ENCODE assay signal across 12 mouse cellular contexts in the genomic region with DNA sequence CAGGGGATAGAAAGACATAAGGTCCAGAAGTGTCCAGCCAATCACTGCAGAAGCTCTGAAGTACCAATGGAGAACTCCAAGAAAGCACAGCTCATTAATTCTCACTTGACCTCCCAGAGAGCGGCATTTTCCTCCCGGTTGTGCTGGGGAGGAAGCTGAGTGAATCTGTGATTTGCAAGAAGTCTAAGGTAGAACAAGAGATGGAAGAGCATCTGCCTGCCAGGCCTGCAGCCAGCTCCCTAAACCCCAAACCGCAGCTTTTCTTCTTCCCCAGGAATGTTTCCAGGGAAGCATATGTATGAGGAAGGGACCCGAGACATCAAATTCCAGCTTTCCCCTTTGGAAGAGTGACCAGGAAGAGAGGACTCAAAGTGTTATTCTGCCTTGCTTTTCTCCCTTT. TPM values are rescaled to one million over a fixed set of nuclear protein-coding genes. Genes with fewer than 3 reads are reported as not detected.
DNase-seq lines count a peak whose midpoint lies in the region; ATAC-seq lines count a peak whose summit lies in the region.
"Had no signal": no experiment of that assay in that cellular context is flagged by ENCODE, and none has a peak within 500 bp of the region (broad histone marks: within the 10 kb centered on the region; RNA-seq: fewer than 3 reads in every experiment).

No protein-coding gene starts in this region.

- H3K4me1 ChIP-seq in heart, embryonic 12.5 days (replicated peaks): peaks cover 20% of the 10 kb centered on the region
- peaks cover 39% of the 10 kb centered on the region for H3K4me1 ChIP-seq in forebrain, embryonic 16.5 days (replicated peaks; ENCODE audit: control insufficient read depth, insufficient read depth, low read length)
- H3K4me1 ChIP-seq in midbrain, embryonic 11.5 days (ENCODE audit: control insufficient read depth, insufficient read depth, low read length): peaks cover 29% of the 10 kb centered on the region

- H3K9me3 ChIP-seq in heart, embryonic 12.5 days (replicated peaks): no peaks in the 10 kb centered on the region
- H3K9me3 ChIP-seq in forebrain, embryonic 16.5 days (ENCODE audit: control insufficient read depth, low read length): no peaks in the 10 kb centered on the region
- H3K9me3 ChIP-seq in midbrain, embryonic 11.5 days (ENCODE audit: control insufficient read depth, low read length): no peaks in the 10 kb centered on the region

- ATAC-seq in heart, embryonic 12.5 days (ENCODE audit: insufficient number of reproducible peaks, low FRiP score): no peak
- no peak for ATAC-seq in forebrain, embryonic 16.5 days
- no peak for ATAC-seq in midbrain, embryonic 11.5 days (ENCODE audit: low FRiP score)

- no peak overlapping the region for H3K27ac ChIP-seq in heart, embryonic 12.5 days (ENCODE audit: poor library complexity, severe bottlenecking)
- peak overlapping the region; percentile 53 for H3K27ac ChIP-seq in forebrain, embryonic 16.5 days (ENCODE audit: low read length)
- H3K27ac ChIP-seq in midbrain, embryonic 11.5 days (ENCODE audit: low read depth, low read length): peak overlapping the region; percentile 85
- H3K27ac ChIP-seq: macrophage had no signal

- H3K36me3 ChIP-seq in heart, embryonic 12.5 days: no peaks in the 10 kb centered on the region
- H3K36me3 ChIP-seq in forebrain, embryonic 16.5 days (ENCODE audit: control insufficient read depth, insufficient read depth): no peaks in the 10 kb centered on the region
- H3K36me3 ChIP-seq in midbrain, embryonic 11.5 days (ENCODE audit: control insufficient read depth, insufficient read depth, low read length): no peaks in the 10 kb centered on the region

- H3K27me3 ChIP-seq in heart, embryonic 12.5 days (replicated peaks): no peaks in the 10 kb centered on the region
- H3K27me3 ChIP-seq in forebrain, embryonic 16.5 days (replicated peaks; ENCODE audit: control insufficient read depth, insufficient read depth, low read length): no peaks in the 10 kb centered on the region
- no peaks in the 10 kb centered on the region for H3K27me3 ChIP-seq in midbrain, embryonic 11.5 days (ENCODE audit: control insufficient read depth, insufficient read depth, low read length)

- no peak for DNase-seq in heart, postnatal 14 days
- DNase-seq in Muller cell, postnatal 12 days (ENCODE audit: inconsistent ontology term): peak; percentile 36
- DNase-seq in midbrain, embryonic 11.5 days (ENCODE audit: low spot score, missing footprints): peak; percentile 94
- no peak for DNase-seq in cerebellum, postnatal 36 days
- DNase-seq in gastrocnemius, adult 18-20 months (ENCODE audit: low spot score): no peak
- DNase-seq in thymus, postnatal 14 days: no peak
- DNase-seq: cerebellum, adult 8-10 months; gastrocnemius, postnatal 25 days; right cerebral cortex, adult 18-20 months had no signal

- no peak overlapping the region for H3K9ac ChIP-seq in heart, embryonic 12.5 days
- H3K9ac ChIP-seq in forebrain, embryonic 16.5 days (replicated peaks; ENCODE audit: low read depth, low read length): peak overlapping the region; percentile 22; the same call in 1 of the 2 replicates
- H3K9ac ChIP-seq in midbrain, embryonic 11.5 days (ENCODE audit: low read length): peak overlapping the region; percentile 33; the same call in 1 of the 2 replicates

- H3K4me2 ChIP-seq in heart, embryonic 12.5 days: peak overlapping the region; percentile 66
- peak overlapping the region; percentile 50 for H3K4me2 ChIP-seq in forebrain, embryonic 16.5 days (ENCODE audit: low read length)
- H3K4me2 ChIP-seq in midbrain, embryonic 11.5 days: peak overlapping the region; percentile 44

- 30% methylated on average over 4 of the region's 4 CpGs for WGBS in heart, embryonic 12.5 days
- 3% methylated on average over 4 of the region's 4 CpGs for WGBS in forebrain, embryonic 16.5 days
- WGBS in midbrain, embryonic 11.5 days: 4% methylated on average over 4 of the region's 4 CpGs

- no peak overlapping the region for H3K4me3 ChIP-seq in heart, embryonic 12.5 days
- H3K4me3 ChIP-seq in forebrain, embryonic 16.5 days (replicated peaks; ENCODE audit: low read length): no peak overlapping the region
- no peak overlapping the region for H3K4me3 ChIP-seq in midbrain, embryonic 11.5 days (ENCODE audit: low read depth, low read length)

- intact Hi-C loops in heart, postnatal 14 days (cut with DNase I): no loop called here

RNA-seq across cellular contexts. Expression of a gene that starts 35.6 kb away (rescaled TPM):
- polyA plus RNA-seq in heart, embryonic 12.5 days (2016; fragmentation: Nextera tagmentation; extraction: Ambion mirVana): 6.8 and 7.1 TPM in 2 replicates
- 1 to 10 TPM; 4.6 to 7.2 TPM for total RNA-seq in heart, postnatal 14 days (2021)
- polyA plus RNA-seq in forebrain, embryonic 16.5 days (2015; fragmentation: Nextera tagmentation; extraction: Ambion mirVana): 4.9 and 5.6 TPM in 2 replicates
- polyA plus RNA-seq in midbrain, embryonic 11.5 days (2014; fragmentation: Nextera tagmentation; extraction: Ambion mirVana): 10.5 and 11.8 TPM in 2 replicates
- total RNA-seq in gastrocnemius, adult 18-20 months (2021): 1 to 10 TPM; 2.6 to 3.1 TPM

RNA-seq across cellular contexts. Expression of a gene that starts 57.7 kb away (rescaled TPM):
- 23.2 and 27.6 TPM in 2 replicates for polyA plus RNA-seq in heart, embryonic 12.5 days (2016; fragmentation: Nextera tagmentation; extraction: Ambion mirVana)
- total RNA-seq in heart, postnatal 14 days (2021): 10 to 100 TPM; 10.2 to 12.5 TPM
- polyA plus RNA-seq in forebrain, embryonic 16.5 days (2015; fragmentation: Nextera tagmentation; extraction: Ambion mirVana): 35.9 and 38.5 TPM in 2 replicates
- polyA plus RNA-seq in midbrain, embryonic 11.5 days (2014; fragmentation: Nextera tagmentation; extraction: Ambion mirVana): 37.8 and 39.8 TPM in 2 replicates
- 1 to 10 TPM; 6.1 to 8.8 TPM for total RNA-seq in gastrocnemius, adult 18-20 months (2021)

Comparison
In these comparisons a context has a peak if more than half of its experiments do, and no peak if none do; other contexts are left out.
1. DNase-seq: peak in Muller cell, postnatal 12 days (single experiment) and midbrain, embryonic 11.5 days (single experiment); none in heart, postnatal 14 days (0 of 2), cerebellum, postnatal 36 days (0 of 2), gastrocnemius, adult 18-20 months (single experiment) and thymus, postnatal 14 days (single experiment).
2. Peak in every context shown above with its lines, with median percentiles within 50 percentile points of each other: H3K4me2 ChIP-seq.